Mouse (Mus musculus) neutrophil, adult 5-6 weeks (primary cell): Measurements from ENCODE around the gene Pik3ip1. TPM values are rescaled to one million over a fixed set of nuclear protein-coding genes. Genes with fewer than 3 reads are reported as not detected.

Experiments
- ATAC-seq: fragments of 151-379, 151-347 bp; 2 replicates; pipeline ENCODE4 v1.8.0; 2017; ENCODE audit warnings: mild to moderate bottlenecking, moderate TSS enrichment; ENCODE audit not compliant: insufficient number of reproducible peaks, poor library complexity, low FRiP score, severe bottlenecking; ENCODE audit errors: extremely low read depth
- total RNA-seq: library from RNA; stranded (forward); fragments of 200-1000 nt; gene quantifications from 2 replicates; pipeline ENCODE4 v1.2.3, GENCODE M21; 2017

Gene Pik3ip1
- total RNA-seq, 1 experiment from 2014 or later, result 62.5 TPM

DNA sequence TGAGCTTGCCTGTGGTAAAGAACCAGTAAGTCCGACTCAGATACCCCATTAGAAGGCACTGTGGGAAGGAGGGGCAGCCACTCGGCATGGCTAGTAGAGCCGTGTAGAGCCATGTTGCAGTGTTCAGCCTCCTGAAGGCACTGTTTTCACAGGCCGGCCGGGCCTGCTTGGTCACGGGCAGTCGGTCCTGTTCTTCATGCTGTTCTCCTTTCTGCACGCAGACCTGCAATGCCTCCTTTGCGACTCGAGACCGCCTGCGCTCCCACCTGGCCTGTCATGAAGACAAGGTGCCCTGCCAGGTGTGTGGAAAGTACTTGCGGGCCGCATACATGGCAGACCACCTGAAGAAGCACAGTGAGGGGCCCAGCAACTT is 31.4 kb upstream of the Pik3ip1 start:
- ATAC-seq, result no peak

DNA sequence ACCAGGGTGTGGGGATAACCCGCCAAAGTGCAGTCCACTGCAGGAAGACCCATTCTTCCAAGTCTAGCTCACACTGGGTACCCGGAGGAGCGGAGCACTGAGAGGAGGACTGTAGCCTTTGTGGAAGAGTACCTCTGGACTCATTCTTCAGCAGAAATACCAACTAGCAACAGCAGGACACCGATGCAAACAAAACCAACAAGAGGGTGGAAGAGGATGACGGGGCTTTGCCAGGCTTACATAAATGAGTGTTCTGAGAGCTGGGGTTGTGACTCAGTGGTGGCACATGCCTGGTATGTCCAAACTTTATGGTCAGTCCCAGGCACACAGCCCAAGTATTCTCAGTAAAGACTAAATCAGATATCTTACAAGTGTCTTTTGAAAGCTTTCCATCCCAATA is 29.1 kb upstream of the Pik3ip1 start:
- no peak for ATAC-seq

DNA sequence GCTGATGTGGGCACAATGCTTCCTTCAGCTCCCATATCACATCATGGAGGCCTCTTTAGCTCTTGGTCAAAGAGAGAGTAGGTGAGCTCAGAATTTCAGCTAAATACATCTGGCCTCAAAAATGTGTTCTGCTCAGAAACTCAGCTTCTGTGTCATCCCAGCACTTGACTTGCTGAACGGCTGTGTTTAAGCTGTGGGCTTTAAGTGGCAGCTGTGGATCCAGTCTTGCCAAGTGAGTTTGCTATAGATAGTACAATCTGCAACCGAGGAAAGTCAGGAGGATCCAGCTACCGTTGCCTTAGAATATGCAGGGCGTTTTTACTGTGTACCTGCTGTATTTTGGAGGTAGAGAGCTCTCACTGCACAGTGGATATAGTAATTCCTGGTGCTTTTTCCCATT is 27.8 kb upstream of the Pik3ip1 start:
- ATAC-seq, result no peak

GRCm38 (mm10) chr11:3302792-3303191 is 27.4 kb upstream of the Pik3ip1 start:
- no peak for ATAC-seq

DNA sequence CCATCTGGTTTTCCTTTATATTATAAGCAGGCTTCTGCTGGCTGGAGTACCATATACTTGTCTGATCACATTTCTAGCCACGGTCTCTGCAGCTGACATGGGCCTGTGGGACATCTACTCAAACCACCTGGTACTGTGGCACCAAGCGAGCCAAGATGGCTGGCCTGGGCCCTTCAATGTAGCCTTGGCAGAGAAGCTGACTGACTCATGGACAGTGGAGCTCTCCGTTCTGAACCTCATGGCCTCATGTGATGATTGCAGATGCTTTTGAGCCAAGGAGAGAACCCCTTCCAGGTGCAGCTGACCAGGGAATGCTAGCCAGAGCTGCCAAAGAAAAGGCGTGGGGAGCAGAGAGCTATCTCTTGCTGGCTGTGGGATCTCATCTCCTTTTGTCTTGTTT is 24.4 kb upstream of the Pik3ip1 start:
- ATAC-seq, result no peak

GRCm38 (mm10) chr11:3307875-3308274 is 22.3 kb upstream of the Pik3ip1 start:
- ATAC-seq, result no peak

DNA sequence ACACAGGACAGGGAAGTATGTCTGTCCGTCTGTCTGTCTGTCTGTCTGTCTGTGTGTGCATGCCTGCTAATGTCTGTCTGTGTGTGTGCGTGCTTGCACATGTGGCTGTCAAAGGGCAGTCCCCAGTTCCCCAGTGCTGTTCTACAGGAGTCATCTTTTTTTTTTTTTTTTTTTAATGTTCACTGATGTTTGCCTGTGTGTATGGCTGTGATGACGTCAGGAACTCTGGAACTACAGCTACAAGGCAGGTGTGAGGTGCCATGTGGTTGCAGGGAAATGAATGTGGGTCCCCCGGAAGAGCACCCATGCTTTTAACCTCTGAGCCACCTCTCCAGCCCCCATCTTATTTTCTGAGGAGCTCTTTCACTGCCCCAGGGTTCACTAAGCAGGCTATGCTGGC is 20.3 kb upstream of the Pik3ip1 start:
- ATAC-seq, result no peak

- ATAC-seq, result no peak
These were observed 19.2 kb upstream of the Pik3ip1 start for GRCm38 (mm10) chr11:3310789-3311585.

GRCm38 (mm10) chr11:3311586-3312347 is 18.4 kb upstream of the Pik3ip1 start:
- ATAC-seq, result no peak

DNA sequence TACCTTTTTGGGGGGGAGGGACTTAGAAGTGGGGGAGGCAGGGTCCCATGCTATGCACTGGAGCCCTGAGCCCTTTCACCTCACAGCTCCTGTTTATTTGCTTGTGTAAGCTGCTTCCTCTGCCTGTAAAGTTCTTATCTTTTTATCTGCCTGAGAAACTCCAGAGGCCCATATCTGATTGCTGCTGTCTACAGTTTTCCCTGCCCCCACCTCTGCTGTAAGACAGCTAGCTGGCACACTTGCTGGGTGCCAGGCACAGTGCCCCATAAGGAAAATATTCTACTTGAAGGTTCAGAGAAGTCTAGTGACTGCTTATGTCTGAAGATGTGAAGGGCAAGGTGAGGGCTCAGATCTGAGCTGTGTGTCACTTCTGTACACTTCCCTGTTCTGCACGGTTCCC is 16.9 kb upstream of the Pik3ip1 start:
- ATAC-seq, result no peak

GRCm38 (mm10) chr11:3314148-3314547 is 16.1 kb upstream of the Pik3ip1 start:
- peak; percentile 60; the same call in 1 of the 2 replicates for ATAC-seq

GRCm38 (mm10) chr11:3318286-3318685 is 11.9 kb upstream of the Pik3ip1 start:
- ATAC-seq, result no peak

- ATAC-seq, result no peak
These were observed 1.9 kb upstream of the Pik3ip1 start for GRCm38 (mm10) chr11:3328271-3328670.

DNA sequence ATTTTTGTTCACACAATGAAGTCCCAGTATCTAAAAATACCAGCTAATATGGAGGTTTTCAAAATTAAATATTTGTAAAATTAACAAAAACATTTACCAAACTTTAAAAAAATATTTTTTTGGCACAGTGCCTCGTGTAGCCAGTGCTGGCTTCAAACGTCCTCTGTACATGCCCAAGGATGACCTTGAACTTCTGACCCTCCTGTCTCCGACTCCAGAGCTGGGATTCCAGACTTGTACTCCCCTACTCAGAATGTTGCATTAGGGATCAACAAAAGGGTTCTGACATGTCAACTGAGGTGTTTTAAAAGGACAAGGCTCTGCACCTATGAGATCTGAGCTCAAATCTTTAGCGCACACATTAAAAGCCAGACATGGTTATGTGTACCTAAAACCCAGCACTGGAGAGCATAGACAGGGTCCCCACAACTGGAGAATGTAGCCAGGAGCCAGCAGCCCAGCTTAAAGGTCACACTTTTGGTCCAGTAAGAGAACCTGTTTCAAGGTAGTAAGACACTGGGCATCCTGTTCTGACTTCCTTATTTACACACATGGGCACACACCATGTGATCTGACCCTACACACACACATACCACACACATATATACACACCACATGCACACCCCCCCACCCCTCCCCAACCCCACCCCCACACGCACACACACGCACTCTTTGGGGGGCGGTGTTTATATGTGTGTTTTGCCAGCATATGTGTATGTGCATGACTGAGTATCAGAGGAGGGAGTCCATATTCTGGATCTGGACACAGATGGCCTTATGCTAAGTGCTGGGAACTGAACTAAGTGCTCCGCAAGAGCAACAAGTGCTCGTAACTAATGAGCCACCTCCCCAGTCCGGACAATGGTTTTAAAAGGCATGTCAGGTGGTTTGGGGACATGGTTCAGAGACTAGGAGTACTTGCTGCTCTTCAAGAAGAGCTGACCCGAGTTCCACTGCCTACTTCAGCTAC is 1.1 kb upstream of the Pik3ip1 start:
- no peak for ATAC-seq

- peak; percentile 35 for ATAC-seq
These were observed 365 bp downstream of the Pik3ip1 start for GRCm38 (mm10) chr11:3330566-3330965.

- no peak for ATAC-seq
These were observed 970 bp downstream of the Pik3ip1 start for GRCm38 (mm10) chr11:3330991-3331750.

DNA sequence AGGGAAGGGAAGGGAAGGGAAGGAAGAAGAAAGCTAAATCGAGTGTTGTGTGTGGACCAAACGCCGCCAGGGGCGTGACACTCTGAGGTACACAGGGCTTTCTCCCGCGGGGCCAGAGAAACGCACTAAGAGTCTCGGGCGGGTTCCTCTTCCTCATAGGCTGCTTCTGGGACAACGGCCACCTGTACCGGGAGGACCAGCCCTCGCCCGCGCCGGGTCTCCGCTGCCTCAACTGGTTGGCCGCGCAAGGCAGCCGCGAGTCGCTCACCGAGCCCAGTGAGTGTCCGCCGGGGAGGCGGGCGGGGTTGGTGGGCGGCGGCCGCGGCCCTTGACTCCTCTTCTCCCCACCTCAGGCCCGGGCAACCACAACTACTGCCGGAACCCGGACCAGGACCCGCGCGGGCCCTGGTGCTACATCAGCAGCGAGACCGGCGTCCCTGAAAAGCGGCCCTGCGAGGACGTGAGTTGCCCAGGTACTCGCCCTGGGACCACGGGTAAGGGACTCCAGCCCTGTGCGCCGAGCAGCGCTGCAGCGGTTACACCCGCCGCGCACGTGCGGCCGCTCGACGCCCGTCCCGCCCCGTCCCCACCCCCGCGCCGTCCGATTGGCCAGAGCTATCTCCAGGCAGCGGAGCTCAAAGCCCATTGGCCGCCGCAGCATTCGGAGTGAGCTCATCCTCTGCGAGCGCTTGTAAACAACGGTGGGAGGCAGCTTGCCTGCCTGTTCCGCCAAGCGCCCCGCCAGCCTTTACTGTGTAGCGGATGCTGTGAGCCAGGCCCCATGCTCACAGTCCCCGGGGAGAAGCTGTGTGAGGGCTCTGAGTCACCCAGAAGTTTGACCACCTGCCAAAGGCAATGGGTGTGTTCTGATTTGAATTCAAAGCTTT is 1.8 kb downstream of the Pik3ip1 start:
- peak; percentile 80 for ATAC-seq
